In the genomic region with DNA sequence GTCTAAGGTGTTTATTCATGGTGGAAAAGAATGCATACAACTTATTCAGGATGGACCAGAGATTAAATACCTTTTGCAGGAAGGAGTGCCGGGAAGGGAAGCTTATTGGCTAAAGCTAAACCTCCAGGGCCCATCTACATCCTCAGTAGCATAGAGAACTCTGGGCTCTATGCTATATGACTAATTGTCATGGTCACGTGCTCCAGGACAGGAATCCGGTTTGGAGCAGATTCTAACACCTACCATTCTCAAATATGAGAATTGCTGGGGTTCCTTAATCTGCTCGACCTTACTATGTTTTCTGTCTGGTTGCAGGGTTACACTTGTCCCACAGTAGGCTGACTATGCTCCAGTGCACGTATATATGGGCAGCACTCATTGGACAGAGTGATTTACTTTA, we compare ENCODE assay signal across 13 mouse cellular contexts.
"Had no signal": no experiment of that assay in that cellular context is flagged by ENCODE, and none has a peak within 500 bp of the region (broad histone marks: within the 10 kb centered on the region; RNA-seq: fewer than 3 reads in every experiment).

No protein-coding gene starts in this region.

- H3K4me1 ChIP-seq: midbrain, embryonic 13.5 days; neural tube, embryonic 12.5 days had no signal

- DNase-seq: lung, adult 18-20 months; lung, embryonic 14.5 days; lung, postnatal 10 days; lung, postnatal 4 days; right cerebral cortex, postnatal 14 days; thymus, adult 2 months; thymus, postnatal 25 days; thymus, postnatal 4 days had no signal

- H3K4me2 ChIP-seq: lung, embryonic 14.5 days; midbrain, embryonic 13.5 days; neural tube, embryonic 12.5 days; stomach, embryonic 15.5 days had no signal

- H3K9ac ChIP-seq: lung, embryonic 14.5 days; midbrain, embryonic 13.5 days; neural tube, embryonic 12.5 days; stomach, embryonic 15.5 days had no signal

- H3K4me3 ChIP-seq: midbrain, embryonic 10.5 days; midbrain, embryonic 13.5 days; neural tube, embryonic 12.5 days; stomach, embryonic 15.5 days had no signal

- H3K36me3 ChIP-seq: midbrain, embryonic 10.5 days; midbrain, embryonic 13.5 days; neural tube, embryonic 12.5 days; stomach, embryonic 15.5 days had no signal

- H3K9me3 ChIP-seq: midbrain, embryonic 10.5 days; midbrain, embryonic 13.5 days; neural tube, embryonic 12.5 days; stomach, embryonic 15.5 days had no signal

- H3K27me3 ChIP-seq: midbrain, embryonic 13.5 days; neural tube, embryonic 12.5 days; stomach, embryonic 15.5 days had no signal

- H3K27ac ChIP-seq: midbrain, embryonic 10.5 days; midbrain, embryonic 13.5 days; neural tube, embryonic 12.5 days; stomach, postnatal 0 days had no signal
